Mouse (Mus musculus) kidney, adult 11 months (tissue): Measurements from ENCODE around the gene Lpar1.
"Not testable (repeated sequence)": the region's sequence is repeated elsewhere in the genome, so short reads cannot be mapped to it uniquely, and the experiment has no call there.

Experiments used
- DNase-seq: peaks from one replicate; pipeline ENCODE4 v3.0.0; 2022

Gene Lpar1

DNA sequence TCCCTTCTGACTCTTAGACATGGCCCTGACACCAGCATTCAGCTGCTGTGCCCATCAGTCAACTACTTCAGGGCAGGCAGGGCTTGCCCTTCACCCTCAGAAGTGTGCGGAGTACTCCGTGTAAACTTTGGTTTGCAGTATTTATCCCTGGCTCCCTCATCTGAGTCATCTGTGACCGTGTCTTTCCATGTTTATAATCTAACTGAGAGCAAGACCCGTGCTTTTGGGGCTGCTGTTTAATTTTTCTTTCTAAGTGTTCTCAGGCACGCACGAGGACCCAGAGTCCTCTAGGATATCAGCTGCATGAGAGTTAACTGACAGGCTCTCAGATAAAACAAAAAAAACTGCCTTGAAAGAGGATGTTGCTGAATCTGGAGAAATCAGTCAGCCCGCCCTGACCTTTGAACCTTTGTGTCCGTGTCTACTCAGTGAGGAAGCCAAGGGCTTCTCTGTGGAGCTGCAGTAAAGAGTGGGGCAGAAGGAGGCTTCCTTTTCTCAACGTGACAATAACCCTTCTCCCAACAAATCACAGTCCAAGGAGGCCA, 7.7 kb downstream of the Lpar1 start:
- DNase-seq, result peak; percentile 67

- no peak for DNase-seq
Observed at GRCm38 (mm10) chr4:58543171-58543570, 10.5 kb downstream of the Lpar1 start.

- DNase-seq, result not testable (repeated sequence)
Observed at GRCm38 (mm10) chr4:58542656-58543055, 11.0 kb downstream of the Lpar1 start.

DNA sequence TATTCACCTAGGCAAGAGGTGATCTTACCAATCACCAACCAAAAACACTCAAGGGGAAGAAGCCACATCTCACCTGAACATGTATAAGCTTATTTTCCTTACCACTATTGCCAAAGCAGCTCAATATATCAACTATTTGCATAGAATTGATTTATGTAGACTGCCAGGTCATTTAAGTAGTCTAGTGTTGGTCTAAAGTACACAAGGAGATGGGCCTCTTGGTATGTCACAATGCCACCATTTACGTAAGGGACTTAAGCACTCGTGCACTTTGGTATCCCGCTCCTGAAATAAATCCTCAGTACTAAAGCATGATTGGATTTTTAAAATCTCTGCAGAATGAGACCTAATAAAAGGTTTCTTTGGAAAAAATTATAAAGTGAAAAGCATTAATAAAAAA, 12.9 kb downstream of the Lpar1 start:
- DNase-seq, result no peak

DNA sequence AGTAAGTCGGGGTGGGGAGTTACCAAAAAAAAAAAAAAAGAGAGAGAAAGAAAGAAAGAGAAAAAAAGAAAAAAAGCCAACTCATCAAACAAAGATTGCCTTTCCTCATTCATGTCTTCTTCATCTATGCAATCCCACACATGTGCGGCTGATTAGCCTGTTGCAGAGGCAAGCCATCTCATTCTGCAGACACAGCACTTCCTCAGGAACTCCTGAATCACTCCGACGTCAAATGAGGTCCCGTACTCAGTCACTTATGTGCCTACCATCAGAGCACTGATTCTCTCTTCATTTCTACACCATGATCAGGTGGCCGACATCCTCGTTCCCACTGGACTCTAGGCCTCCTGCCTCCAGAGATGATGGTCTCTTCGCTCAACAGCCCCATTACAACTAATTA, 13.3 kb downstream of the Lpar1 start:
- no peak for DNase-seq

DNA sequence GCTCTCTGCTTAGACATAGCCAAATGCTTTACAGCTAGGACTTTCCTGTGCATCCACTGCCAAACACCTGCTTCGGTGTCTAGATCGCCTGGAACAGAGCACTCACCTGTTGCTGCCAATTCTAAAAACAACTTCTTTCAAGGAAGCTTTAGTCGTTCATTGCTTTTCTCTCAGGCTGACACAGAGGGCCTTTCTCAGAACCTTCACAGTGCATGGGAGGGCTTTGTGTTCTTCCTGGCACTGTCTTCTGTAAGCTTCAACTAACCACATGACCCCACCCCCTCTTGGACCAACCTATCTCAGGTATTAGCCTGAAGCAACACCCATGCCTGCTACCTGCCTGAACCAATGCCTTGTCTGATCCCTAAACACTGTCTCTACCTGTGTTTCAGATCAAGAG, 15.0 kb downstream of the Lpar1 start:
- DNase-seq, result no peak

GRCm38 (mm10) chr4:58535754-58536153, 17.9 kb downstream of the Lpar1 start:
- no peak for DNase-seq

DNA sequence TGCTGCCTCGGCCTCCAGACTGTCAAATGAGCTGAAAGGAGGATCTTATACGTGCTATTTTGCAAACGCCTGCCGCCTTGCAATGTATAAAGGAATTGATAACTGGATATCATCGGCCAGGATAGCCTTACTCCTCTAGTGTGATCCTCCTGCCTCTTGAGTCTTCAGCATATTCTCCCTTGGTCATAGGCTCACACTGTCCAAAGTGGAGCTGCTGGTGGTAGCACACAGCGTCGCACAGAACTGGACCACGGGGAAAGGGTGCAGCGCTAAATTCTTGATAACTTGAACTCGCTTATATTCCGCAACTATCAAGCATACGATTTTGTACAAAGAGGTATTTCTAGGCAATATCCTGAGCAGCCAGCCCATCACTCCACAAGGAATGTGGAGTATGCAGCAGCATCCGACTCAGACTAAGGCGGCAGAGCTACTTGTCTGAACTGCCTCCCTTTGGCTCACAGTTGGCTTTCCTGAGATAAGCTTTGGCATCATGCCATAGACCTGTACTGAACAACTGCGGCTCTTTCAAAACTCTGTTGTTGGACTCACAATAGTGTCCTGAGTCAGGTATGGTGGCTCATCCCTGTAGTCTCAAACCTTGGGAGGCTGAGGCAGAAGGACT, 18.9 kb downstream of the Lpar1 start:
- DNase-seq, result no peak

GRCm38 (mm10) chr4:58534141-58534571, 19.5 kb downstream of the Lpar1 start:
- DNase-seq, result no peak

DNA sequence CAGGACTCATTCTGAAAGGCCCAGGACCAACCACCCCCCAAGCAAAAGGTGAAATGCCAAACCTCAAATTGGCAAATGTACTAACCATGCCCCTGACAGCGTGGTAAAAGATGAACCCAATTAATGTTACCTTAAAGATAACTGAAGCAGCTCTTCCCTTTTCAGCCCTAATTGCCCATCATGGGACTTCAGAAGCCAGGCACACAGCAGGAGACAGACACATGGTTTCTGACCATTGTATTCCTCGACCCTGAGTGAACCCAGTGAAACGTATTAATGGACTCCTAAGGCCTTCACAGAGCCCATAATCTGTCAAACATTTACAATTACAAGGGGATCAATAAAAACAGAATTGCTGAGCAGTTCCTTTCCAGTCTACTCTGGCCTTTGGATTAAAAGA, 20.2 kb downstream of the Lpar1 start:
- DNase-seq, result no peak

DNA sequence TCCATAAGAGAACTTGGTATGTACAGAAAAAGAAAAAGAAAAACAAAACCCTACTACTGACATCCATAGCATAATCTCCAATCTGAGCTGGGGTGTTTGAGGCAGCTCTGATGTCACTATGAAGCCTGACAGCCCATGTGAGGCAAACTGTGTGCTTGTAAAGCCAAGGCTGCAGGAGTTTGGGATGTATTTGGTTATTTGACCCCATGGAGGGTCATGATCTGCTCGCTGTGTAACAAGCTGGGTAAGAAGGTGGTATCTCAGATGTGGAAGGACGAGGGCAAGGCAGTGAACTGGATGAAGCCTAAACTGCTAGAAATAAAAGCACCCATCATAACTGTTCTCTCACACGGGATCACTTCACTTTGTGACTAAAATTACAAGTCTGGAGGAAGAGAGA, 21.4 kb downstream of the Lpar1 start:
- DNase-seq, result no peak

DNA sequence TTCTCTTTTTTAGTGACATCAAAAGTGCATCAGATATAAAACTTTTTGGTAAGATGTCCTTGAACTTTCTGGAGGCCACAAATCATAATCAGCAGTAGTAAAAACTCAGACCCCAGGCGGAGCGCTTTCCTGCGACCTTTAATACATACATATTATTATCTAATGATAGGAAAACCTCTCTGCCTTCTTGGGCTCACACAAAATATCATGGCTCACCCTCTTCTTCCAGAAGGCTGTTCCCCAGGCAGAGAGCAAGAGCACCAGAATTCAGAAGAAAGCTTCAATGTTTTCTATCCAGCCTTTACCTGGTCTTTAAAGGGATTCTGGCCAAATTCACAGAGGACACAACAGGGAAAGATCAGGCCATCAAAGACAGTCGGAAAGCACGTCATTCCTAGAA, 23.0 kb downstream of the Lpar1 start:
- no peak for DNase-seq

- no peak for DNase-seq
Observed at GRCm38 (mm10) chr4:58530279-58530678, 23.4 kb downstream of the Lpar1 start.

GRCm38 (mm10) chr4:58527852-58528251, 25.8 kb downstream of the Lpar1 start:
- no peak for DNase-seq

DNA sequence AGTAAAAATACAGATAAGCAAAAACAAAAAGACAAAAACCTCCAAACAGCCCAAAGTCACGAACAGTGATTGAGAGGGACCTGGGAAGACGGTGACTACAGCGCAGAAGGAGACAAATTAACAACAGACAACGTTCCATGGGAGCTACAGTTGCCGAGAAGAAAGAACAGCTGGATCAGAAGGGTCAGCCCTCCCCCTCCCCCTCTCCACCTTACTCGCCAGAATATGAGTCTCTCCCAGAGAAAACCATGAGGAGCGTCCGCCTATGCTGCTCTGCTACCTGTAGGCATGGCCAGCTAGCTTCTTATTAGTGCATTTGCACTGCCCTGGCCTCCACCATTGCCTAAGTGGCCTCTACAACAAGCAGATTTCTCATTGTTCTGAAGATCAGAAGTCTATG, 32.6 kb downstream of the Lpar1 start:
- DNase-seq, result no peak

DNA sequence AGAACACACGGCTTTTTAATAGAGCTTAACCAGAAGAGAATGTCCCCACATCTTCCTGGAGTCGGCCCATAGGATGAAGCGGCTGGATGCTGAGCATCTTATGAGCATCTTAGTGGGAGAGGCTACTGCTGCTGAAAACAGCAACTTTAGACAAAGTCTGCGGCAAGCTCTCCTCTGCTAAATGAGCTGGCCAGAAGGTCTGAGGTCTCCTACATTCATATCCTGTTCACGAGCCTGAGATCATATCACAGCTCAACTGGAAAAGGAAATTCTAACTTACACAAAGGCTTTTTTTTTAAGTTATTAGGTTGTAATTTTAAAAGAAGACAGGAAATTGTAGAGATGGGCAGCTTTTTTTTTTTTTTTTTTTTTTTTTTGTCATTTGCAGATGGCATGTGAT, 33.2 kb downstream of the Lpar1 start:
- DNase-seq, result no peak

DNA sequence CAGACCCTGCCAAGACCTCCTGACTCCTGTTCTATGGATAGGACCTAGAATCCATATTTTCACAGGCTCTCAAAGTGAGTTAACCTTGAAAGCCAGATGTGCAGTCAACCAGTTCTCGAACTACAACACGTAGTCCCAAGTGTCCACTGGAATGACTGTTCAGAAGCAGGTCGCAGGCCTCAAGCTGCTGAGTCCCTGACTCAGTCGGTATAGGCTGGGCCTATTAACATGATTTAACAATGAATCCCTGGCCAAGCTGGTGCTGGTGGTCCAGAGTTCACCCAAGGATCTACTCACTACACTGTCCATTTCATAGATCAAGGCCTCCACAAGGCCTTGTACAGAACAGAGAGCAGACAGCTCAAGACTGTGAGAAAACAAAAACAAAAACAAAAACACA, 33.8 kb downstream of the Lpar1 start:
- no peak for DNase-seq

DNA sequence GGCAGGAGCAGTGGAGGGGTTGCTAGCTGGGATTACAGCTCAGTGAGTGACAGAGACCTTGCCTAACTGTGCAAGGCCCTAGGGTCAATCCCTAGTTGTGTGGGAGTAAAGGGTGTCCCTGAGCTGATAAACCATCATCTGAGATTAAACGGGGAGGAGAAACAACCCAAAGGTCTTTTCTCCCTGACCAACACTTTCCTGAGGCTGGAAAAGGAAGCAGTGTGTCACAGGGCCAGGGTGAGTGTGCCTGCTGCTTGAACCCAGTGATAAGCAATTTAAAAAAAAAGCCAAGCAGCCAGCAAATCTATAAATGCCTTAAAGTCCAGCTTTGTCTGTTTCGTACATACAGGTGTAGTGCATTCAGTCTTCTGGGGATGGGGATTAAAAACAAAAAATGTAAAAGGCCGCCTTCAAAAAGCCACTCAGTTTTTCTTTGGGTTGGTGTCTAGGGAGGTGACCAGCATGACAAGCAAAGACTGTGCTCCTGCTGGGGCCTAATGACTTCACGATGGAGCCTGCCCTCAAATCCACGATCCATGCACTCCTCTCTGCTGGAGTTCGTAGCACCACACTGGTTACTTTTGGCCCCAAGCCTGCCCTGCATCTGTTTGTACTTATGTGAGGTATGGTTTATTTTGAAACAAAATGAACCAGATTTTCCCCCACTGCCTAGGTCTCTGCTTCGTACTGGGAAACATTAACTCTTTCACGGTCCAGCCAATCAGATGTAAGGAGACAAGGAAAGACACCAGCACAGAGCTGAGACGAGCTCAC, 35.3 kb downstream of the Lpar1 start:
- no peak for DNase-seq

DNA sequence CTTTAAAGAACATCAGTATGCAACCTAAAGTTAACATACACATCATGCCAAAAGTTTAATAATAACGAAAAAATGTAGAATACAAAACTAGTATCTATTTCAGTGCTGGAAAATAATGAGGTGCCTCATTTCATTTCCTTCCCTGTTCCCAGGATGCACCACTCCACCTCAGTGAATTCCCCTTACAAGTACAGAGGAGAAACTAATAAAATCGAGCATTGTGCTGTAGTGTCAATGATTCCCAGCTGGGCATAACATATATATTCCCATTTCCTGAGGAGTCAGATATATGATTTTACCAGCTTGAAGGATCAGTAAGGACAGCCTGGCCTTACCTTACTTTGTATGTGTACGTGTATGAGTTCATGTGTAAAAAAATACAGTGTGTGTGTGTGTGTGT, 36.9 kb downstream of the Lpar1 start:
- DNase-seq, result no peak

GRCm38 (mm10) chr4:58516221-58516620, 37.5 kb downstream of the Lpar1 start:
- DNase-seq, result no peak

GRCm38 (mm10) chr4:58511554-58511953, 42.1 kb downstream of the Lpar1 start:
- DNase-seq, result no peak

GRCm38 (mm10) chr4:58508833-58509232, 44.9 kb downstream of the Lpar1 start:
- DNase-seq, result no peak

- no peak for DNase-seq
Observed at GRCm38 (mm10) chr4:58507536-58507935, 46.2 kb downstream of the Lpar1 start.
